Mouse (Mus musculus): ENCODE data around the gene Ptbp3. TPM values are rescaled to one million over a fixed set of nuclear protein-coding genes. Genes with fewer than 3 reads are reported as not detected.

Ptbp3 gene
- total and polyA plus RNA-seq, 3 experiments: 78.8 to 315 (median 121) TPM

DNA sequence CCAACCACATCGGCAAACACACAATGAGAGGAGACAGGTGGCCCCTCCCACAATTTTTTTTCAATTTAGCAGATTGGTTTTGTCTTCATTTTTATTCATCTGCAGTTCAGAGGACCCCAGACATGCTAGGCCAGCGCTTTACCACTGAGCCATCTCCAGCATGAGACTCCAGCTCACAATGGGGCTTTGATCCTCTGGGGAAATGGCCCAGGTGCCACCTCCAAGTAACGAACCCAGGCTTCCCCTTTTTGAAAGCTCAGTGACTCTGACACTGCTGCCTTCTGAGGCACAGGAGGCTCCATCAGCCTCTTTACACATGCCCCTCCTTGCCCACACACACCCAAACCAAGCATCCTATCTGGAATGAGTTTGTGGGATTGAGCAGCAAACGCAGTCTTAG, 105.1 kb downstream of the Ptbp3 start:
- H3K27ac ChIP-seq (ENCODE audit: control insufficient read depth, low read depth, low read length): no peak overlapping the region
- H3K4me3 ChIP-seq (ENCODE audit: control insufficient read depth in 1 of 2, insufficient read depth in 1 of 2, low read depth in 2 of 2, low read length in 2 of 2): no peak overlapping the region
- TF ChIP-seq EP300 (IDR thresholded peaks at IDR 0.05; ENCODE audit: low read depth in 1 of 2, low read length in 2 of 2) (no peak), MAX (IDR thresholded peaks at IDR 0.05; ENCODE audit: low read length) (no peak), RCOR1 (IDR thresholded peaks at IDR 0.05; ENCODE audit: low read depth, low read length) (no peak), TAL1 (IDR thresholded peaks at IDR 0.05; ENCODE audit: low read length) (no peak), ELF1 (IDR thresholded peaks at IDR 0.05; ENCODE audit: low read depth, low read length) (no peak), MAZ (IDR thresholded peaks at IDR 0.05; ENCODE audit: low read depth, low read length) (no peak)
- peak; percentile 41 for DNase-seq (ENCODE audit: low read depth, low spot score)
- peaks cover 0 to 25% of the 10 kb centered on the region in 2 experiments; a peak in 2 of 4 replicates for H3K36me3 ChIP-seq (ENCODE audit: control insufficient read depth in 1 of 2, insufficient read depth in 2 of 2, low read length in 2 of 2)
- peaks cover 20 to 24% of the 10 kb centered on the region in 2 experiments for H3K4me1 ChIP-seq (ENCODE audit: control insufficient read depth in 1 of 2, insufficient read depth in 2 of 2, low read length in 2 of 2)
- no peaks in the 10 kb centered on the region for H3K9me3 ChIP-seq (replicated peaks; ENCODE audit: insufficient read depth, low read length)
- H3K27me3 ChIP-seq (ENCODE audit: control insufficient read depth in 1 of 2, insufficient read depth in 2 of 2, low read length in 2 of 2): no peaks in the 10 kb centered on the region
- no peak overlapping the region for H3K9ac ChIP-seq (ENCODE audit: control insufficient read depth, low read depth, low read length, poor library complexity, severe bottlenecking)
- no peaks in the 10 kb centered on the region for H3K79me2 ChIP-seq (ENCODE audit: control insufficient read depth, insufficient read depth, low read length, poor library complexity)

DNA sequence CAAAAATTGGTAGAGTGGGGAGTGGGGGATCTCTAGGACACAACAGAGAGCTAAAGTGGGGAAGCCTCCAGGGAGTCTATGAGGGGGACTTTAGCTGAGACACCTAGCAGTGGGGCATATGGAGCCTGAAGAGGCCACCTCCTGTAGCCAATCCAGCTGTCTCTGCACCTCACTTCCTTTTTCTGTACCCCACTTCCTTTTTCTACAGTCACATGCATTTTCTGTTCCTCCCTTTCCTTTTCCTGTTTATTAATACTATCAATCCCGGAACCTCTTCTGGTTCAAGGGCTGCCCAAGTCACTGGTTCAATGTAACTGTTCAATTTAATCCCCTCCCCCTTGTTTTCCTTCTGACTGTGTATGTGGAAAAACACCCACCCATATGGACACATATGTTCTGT, 107.9 kb downstream of the Ptbp3 start:
- Histone ChIP-seq H3K9me3 (replicated peaks; ENCODE audit: insufficient read depth, low read length) (no peaks in the 10 kb centered on the region), H3K4me3 (ENCODE audit: control insufficient read depth in 1 of 2, insufficient read depth in 1 of 2, low read depth in 2 of 2, low read length in 2 of 2) (no peak overlapping the region), H3K36me3 (ENCODE audit: control insufficient read depth in 1 of 2, insufficient read depth in 2 of 2, low read length in 2 of 2) (peaks cover 0 to 38% of the 10 kb centered on the region in 2 experiments; a peak in 2 of 4 replicates), H3K4me1 (ENCODE audit: control insufficient read depth in 1 of 2, insufficient read depth in 2 of 2, low read length in 2 of 2) (peaks cover 32 to 33% of the 10 kb centered on the region in 2 experiments), H3K9ac (ENCODE audit: control insufficient read depth, low read depth, low read length, poor library complexity, severe bottlenecking) (no peak overlapping the region), H3K79me2 (ENCODE audit: control insufficient read depth, insufficient read depth, low read length, poor library complexity) (peaks cover 24% of the 10 kb centered on the region), H3K27ac (ENCODE audit: control insufficient read depth, low read depth, low read length) (peak overlapping the region; percentile 48), H3K27me3 (ENCODE audit: control insufficient read depth in 1 of 2, insufficient read depth in 2 of 2, low read length in 2 of 2) (no peaks in the 10 kb centered on the region)
- DNase-seq (ENCODE audit: low read depth, low spot score): peak; percentile 81
- TF ChIP-seq EP300 (IDR thresholded peaks at IDR 0.05; ENCODE audit: low read depth in 1 of 2, low read length in 2 of 2): peak in 1 of 2 experiments; percentile 40; a peak in 2 of 4 replicates
- no peak for TF ChIP-seq RCOR1 (IDR thresholded peaks at IDR 0.05; ENCODE audit: low read depth, low read length)
- TF ChIP-seq UBTF (IDR thresholded peaks at IDR 0.05; ENCODE audit: borderline replicate concordance, insufficient read depth, low read depth, low read length): no peak
- no peak; the same call in 1 of the 2 replicates for TF ChIP-seq ZC3H11A (IDR thresholded peaks at IDR 0.05; ENCODE audit: low read depth, low read length)
- TF ChIP-seq CTCF (IDR thresholded peaks at IDR 0.05 in 2 of 3, conservative IDR thresholded peaks at IDR 0.05 in 1 of 3; ENCODE audit: control insufficient read depth in 1 of 3, insufficient read depth in 1 of 3, low read depth in 2 of 3, low read length in 3 of 3, poor library complexity in 1 of 3, severe bottlenecking in 1 of 3): no peak
- peak; percentile 77; the same call in 1 of the 2 replicates for TF ChIP-seq MYC (IDR thresholded peaks at IDR 0.05; ENCODE audit: low read depth, low read length)
- no peak for TF ChIP-seq POLR2AphosphoS2 (IDR thresholded peaks at IDR 0.05; ENCODE audit: low read length)
- no peak for TF ChIP-seq JUND (IDR thresholded peaks at IDR 0.05; ENCODE audit: low read depth, low read length)
- TF ChIP-seq HCFC1 (IDR thresholded peaks at IDR 0.05; ENCODE audit: low read depth, low read length): peak; percentile 72
- peak; percentile 14; the same call in 1 of the 2 replicates for TF ChIP-seq TCF12 (IDR thresholded peaks at IDR 0.05; ENCODE audit: low read depth, low read length)
- no peak for TF ChIP-seq CHD1 (IDR thresholded peaks at IDR 0.05; ENCODE audit: low read depth, low read length)
- TF ChIP-seq RAD21 (IDR thresholded peaks at IDR 0.05; ENCODE audit: low read depth, low read length): no peak
- no peak for TF ChIP-seq BHLHE40 (IDR thresholded peaks at IDR 0.05; ENCODE audit: borderline replicate concordance, low read depth, low read length)
- TF ChIP-seq ETS1 (IDR thresholded peaks at IDR 0.05; ENCODE audit: low read depth, low read length): peak; percentile 69
- TF ChIP-seq MAZ (IDR thresholded peaks at IDR 0.05; ENCODE audit: low read depth, low read length): 0 out of 2 replicates have a peak, but pooled peaks have one; percentile 38
- TF ChIP-seq USF1 (IDR thresholded peaks at IDR 0.05; ENCODE audit: low read depth, low read length): peak; percentile 87
- no peak for TF ChIP-seq ZMIZ1 (IDR thresholded peaks at IDR 0.05; ENCODE audit: low read depth, low read length)
- TF ChIP-seq GATA1 (IDR thresholded peaks at IDR 0.05; ENCODE audit: low read depth, low read length): 0 out of 2 replicates have a peak, but pooled peaks have one; percentile 20
- TF ChIP-seq SIN3A (IDR thresholded peaks at IDR 0.05; ENCODE audit: low read length): peak; percentile 35; the same call in 1 of the 2 replicates
- TF ChIP-seq ZKSCAN1 (IDR thresholded peaks at IDR 0.05; ENCODE audit: low read depth, low read length): no peak
- no peak for TF ChIP-seq MXI1 (IDR thresholded peaks at IDR 0.05; ENCODE audit: low read depth, low read length)
- TF ChIP-seq MAX (IDR thresholded peaks at IDR 0.05; ENCODE audit: low read length): no peak; the same call in none of the 2 replicates
- TF ChIP-seq POLR2AphosphoS5 (IDR thresholded peaks at IDR 0.05; ENCODE audit: borderline replicate concordance, low read depth, low read length): no peak
- TF ChIP-seq TBP (IDR thresholded peaks at IDR 0.05; ENCODE audit: low read depth, low read length): peak; percentile 68; the same call in 1 of the 2 replicates
- TF ChIP-seq TAL1 (IDR thresholded peaks at IDR 0.05; ENCODE audit: low read length): no peak
- no peak for TF ChIP-seq ZNF384 (IDR thresholded peaks at IDR 0.05; ENCODE audit: low read depth, low read length)
- no peak; the same call in 1 of the 2 replicates for TF ChIP-seq E2F4 (IDR thresholded peaks at IDR 0.05; ENCODE audit: borderline replicate concordance, low read depth, low read length)
- TF ChIP-seq SMC3 (IDR thresholded peaks at IDR 0.05; ENCODE audit: low read depth, low read length): no peak
- no peak for TF ChIP-seq GABPA (IDR thresholded peaks at IDR 0.05; ENCODE audit: low read depth, low read length)
